Mouse (Mus musculus) lung, postnatal 0 days (tissue): ENCODE measurements around the gene Mtrex.

Experiments used
- CTCF ChIP-seq: IDR thresholded peaks from 2 replicates; pipeline ENCODE4 v1.5.1; 2016; ENCODE audit warnings: antibody characterized with exemption, mild to moderate bottlenecking
- EP300 ChIP-seq: IDR thresholded peaks from 2 replicates; pipeline ENCODE4 v1.6.1; 2016; ENCODE audit warnings: antibody characterized with exemption, mild to moderate bottlenecking, control low read depth

DNA sequence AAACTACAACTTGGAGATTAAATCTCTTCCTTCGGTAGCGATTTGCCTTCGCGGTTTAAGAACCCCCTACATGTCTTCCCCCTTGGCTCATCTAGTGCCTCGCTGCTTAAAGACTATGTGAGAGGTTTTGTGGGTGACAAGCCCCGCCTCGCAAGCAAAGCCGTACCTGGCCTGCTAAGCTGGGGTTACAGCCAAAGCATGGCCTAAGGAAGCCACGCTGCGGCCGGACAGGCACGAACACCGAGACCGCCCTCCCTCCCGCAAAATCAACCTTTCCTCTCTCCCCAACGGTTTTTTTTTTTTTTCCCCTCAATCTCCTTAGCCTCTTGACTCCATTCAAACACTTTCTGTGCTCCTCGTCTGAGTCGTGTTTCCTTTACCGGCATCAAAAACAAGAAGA is 402 bp downstream of the Mtrex start:
- no peak for TF ChIP-seq CTCF
- no peak for TF ChIP-seq EP300
